Mouse (Mus musculus): Measurements from ENCODE around the gene Kdm4a.

GRCm38 (mm10) chr4:118199093-118199492, 19.2 kb upstream of the Kdm4a start:
- TF ChIP-seq CTCF (conservative IDR thresholded peaks at IDR 0.05; ENCODE audit: low read length): no peak
- TF ChIP-seq NANOG (IDR thresholded peaks at IDR 0.05; ENCODE audit: borderline replicate concordance, low read length): no peak

Measured in E14TG2a.4 (cell line).